Mouse (Mus musculus) cortical plate, adult 2 months (tissue): ENCODE data around the gene Camk2n1. TPM values are rescaled to one million over a fixed set of nuclear protein-coding genes. Genes with fewer than 3 reads are reported as not detected.

Experiments
- H3K27ac ChIP-seq: fragments of 200-500 bp; 2 replicates; pipeline ENCODE4 v1.5.1; 2012; ENCODE audit warnings: low read length, control low read depth, inconsistent platforms; ENCODE audit not compliant: insufficient read depth
- H3K4me1 ChIP-seq: fragments of 200-500 bp; 2 replicates; pipeline ENCODE4 v1.6.1; 2011; ENCODE audit warnings: low read length; ENCODE audit not compliant: control insufficient read depth, insufficient read depth
- H3K4me3 ChIP-seq: fragments of 200-500 bp; 2 replicates; pipeline ENCODE4 v1.5.1; 2011; ENCODE audit warnings: mild to moderate bottlenecking, low read length, control low read depth; ENCODE audit not compliant: insufficient read depth
- CTCF ChIP-seq: fragments of 200-500 bp; IDR thresholded peaks from 2 replicates; pipeline ENCODE4 v1.5.1; 2011; ENCODE audit warnings: mild to moderate bottlenecking, control low read depth, low read length; ENCODE audit not compliant: insufficient read depth; ENCODE audit errors: extremely low read depth
- POLR2A ChIP-seq: fragments of 200-500 bp; IDR thresholded peaks from 2 replicates; pipeline ENCODE4 v1.6.1; 2011; ENCODE audit warnings: mild to moderate bottlenecking, low read length, control low read depth; ENCODE audit not compliant: insufficient read depth; ENCODE audit errors: extremely low read depth
- polyA plus RNA-seq: library from polyadenylated mRNA; depleted of rRNA; stranded (reverse); fragments of >200 nt; gene quantifications from 2 replicates; pipeline ENCODE4 v1.2.3, GENCODE M21; 2012

The Camk2n1 gene
- polyA plus RNA-seq, 1 experiment = 995 TPM

- TF ChIP-seq CTCF (no peak), POLR2A (0 out of 2 replicates have a peak, but pooled peaks have one; percentile 6)
- Histone ChIP-seq H3K4me1 (peaks cover 2% of the 10 kb centered on the region; the same call in 1 of the 2 replicates), H3K27ac (peak overlapping the region; percentile 84), H3K4me3 (peak overlapping the region; percentile 100)
Observed at GRCm38 (mm10) chr4:138455141-138455955, 1.2 kb downstream of the Camk2n1 start.

GRCm38 (mm10) chr4:138455956-138456341, 1.8 kb downstream of the Camk2n1 start:
- peaks cover 2% of the 10 kb centered on the region; the same call in 1 of the 2 replicates for H3K4me1 ChIP-seq
- H3K4me3 ChIP-seq = peak overlapping the region; percentile 100
- H3K27ac ChIP-seq = peak overlapping the region; percentile 84
- TF ChIP-seq POLR2A (no peak), CTCF (no peak)

DNA sequence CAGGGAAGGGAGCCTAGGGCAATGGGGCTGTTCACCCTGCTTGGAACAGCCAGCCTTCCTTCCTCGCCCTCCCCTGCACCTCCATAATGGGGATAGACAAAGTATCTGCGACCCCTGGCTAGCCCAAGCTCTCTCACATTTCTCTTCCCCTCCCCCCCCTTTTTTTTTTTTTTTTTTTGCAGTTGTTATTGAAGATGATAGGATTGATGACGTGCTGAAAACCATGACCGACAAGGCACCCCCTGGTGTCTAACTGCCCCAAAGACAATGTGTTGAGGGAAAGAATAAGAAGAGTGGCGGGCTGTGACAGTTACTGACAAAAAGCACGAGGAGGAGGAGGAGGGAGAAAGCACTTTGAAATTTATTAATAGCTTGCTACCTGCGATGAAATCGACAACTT, 2.4 kb downstream of the Camk2n1 start:
- TF ChIP-seq POLR2A = peak; percentile 39; the same call in 1 of the 2 replicates
- no peak for TF ChIP-seq CTCF
- peak overlapping the region; percentile 100 for H3K4me3 ChIP-seq
- peaks cover 2% of the 10 kb centered on the region; the same call in 1 of the 2 replicates for H3K4me1 ChIP-seq

GRCm38 (mm10) chr4:138457091-138457490, 3.0 kb downstream of the Camk2n1 start:
- H3K4me3 ChIP-seq = peak overlapping the region; percentile 100
- peaks cover 3% of the 10 kb centered on the region; the same call in 1 of the 2 replicates for H3K4me1 ChIP-seq
- no peak for TF ChIP-seq CTCF
- no peak for TF ChIP-seq POLR2A
- H3K27ac ChIP-seq = no peak overlapping the region

More for the DNA sequence above, 2.4 kb downstream of the Camk2n1 start:
- peak overlapping the region; percentile 84 for H3K27ac ChIP-seq

GRCm38 (mm10) chr4:138458171-138458570, 4.1 kb downstream of the Camk2n1 start:
- TF ChIP-seq POLR2A (no peak), CTCF (no peak)
- H3K27ac ChIP-seq = 0 out of 2 replicates have a peak overlapping the region, but pooled peaks have one; percentile 2
- H3K4me1 ChIP-seq = peaks cover 8% of the 10 kb centered on the region
- H3K4me3 ChIP-seq = peak overlapping the region; percentile 100

GRCm38 (mm10) chr4:138458735-138459440, 4.8 kb downstream of the Camk2n1 start:
- 0 out of 2 replicates have a peak overlapping the region, but pooled peaks have one; percentile 2 for H3K27ac ChIP-seq
- peak overlapping the region; percentile 100 for H3K4me3 ChIP-seq
- H3K4me1 ChIP-seq = peaks cover 12% of the 10 kb centered on the region
- TF ChIP-seq CTCF (no peak), POLR2A (peak; percentile 49)

- Histone ChIP-seq H3K27ac (no peak overlapping the region), H3K4me1 (peaks cover 12% of the 10 kb centered on the region), H3K4me3 (no peak overlapping the region)
- TF ChIP-seq POLR2A (no peak), CTCF (no peak)
Observed at GRCm38 (mm10) chr4:138459775-138460174, 5.7 kb downstream of the Camk2n1 start.

DNA sequence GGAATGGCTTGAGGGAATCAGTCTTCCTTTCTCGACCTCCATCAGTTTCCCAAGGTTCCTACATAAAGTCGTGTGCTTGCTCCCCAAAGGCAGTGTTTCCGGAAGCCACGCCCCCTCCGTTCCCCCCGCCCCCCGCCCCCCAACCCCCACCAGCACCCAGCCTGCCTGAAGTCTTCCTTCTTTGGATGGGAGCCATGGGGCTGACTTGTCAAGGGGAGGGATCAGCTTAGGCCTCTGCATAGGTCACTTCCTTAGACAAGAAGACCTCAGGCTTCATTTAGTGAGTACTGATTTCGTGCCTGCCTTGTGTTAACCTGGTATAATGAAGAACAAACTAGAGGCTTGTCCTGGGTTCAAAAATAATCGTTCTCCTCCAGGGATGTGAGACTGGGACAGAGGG, 6.8 kb downstream of the Camk2n1 start:
- H3K4me1 ChIP-seq = peaks cover 14% of the 10 kb centered on the region
- H3K27ac ChIP-seq = no peak overlapping the region
- no peak overlapping the region for H3K4me3 ChIP-seq
- TF ChIP-seq POLR2A (0 out of 2 replicates have a peak, but pooled peaks have one; percentile 19), CTCF (no peak)

GRCm38 (mm10) chr4:138461471-138461870, 7.4 kb downstream of the Camk2n1 start:
- Histone ChIP-seq H3K4me1 (peaks cover 14% of the 10 kb centered on the region), H3K27ac (no peak overlapping the region), H3K4me3 (no peak overlapping the region)
- TF ChIP-seq POLR2A (no peak), CTCF (no peak)
